Mouse (Mus musculus) forebrain, postnatal 0 days (tissue): ENCODE results near the gene Tex52. TPM values are rescaled to one million over a fixed set of nuclear protein-coding genes. Genes with fewer than 3 reads are reported as not detected.

ENCODE experiments used
- ATAC-seq: fragments of 200-750 bp; cut with Nextera tagmentation; 2 replicates; pipeline ENCODE4 v1.8.0; 2017; ENCODE audit warnings: mild to moderate bottlenecking, moderate library complexity
- DNase-seq: peaks from one replicate; pipeline ENCODE4 v3.0.0-alpha.2; 2015
- H3K27ac ChIP-seq: fragments of 300-500 bp; sonication (generic); 2 replicates; pipeline ENCODE4 v1.5.1; 2014; ENCODE audit warnings: low read depth, mild to moderate bottlenecking, antibody characterized with exemption, low read length, moderate library complexity, mixed read lengths
- H3K27me3 ChIP-seq: fragments of 300-500 bp; sonication (generic); 2 replicates; pipeline ENCODE4 v1.6.1; 2014; ENCODE audit warnings: mild to moderate bottlenecking, low read length, mixed read lengths; ENCODE audit not compliant: insufficient read depth
- H3K36me3 ChIP-seq: fragments of 300-500 bp; sonication (generic); 2 replicates; pipeline ENCODE4 v1.6.1; 2014; ENCODE audit warnings: mild to moderate bottlenecking, moderate library complexity; ENCODE audit not compliant: insufficient read depth
- H3K4me1 ChIP-seq: fragments of 300-500 bp; sonication (generic); 2 replicates; pipeline ENCODE4 v1.6.1; 2014; ENCODE audit warnings: antibody characterized with exemption; ENCODE audit not compliant: insufficient read depth
- H3K4me2 ChIP-seq: fragments of 300-500 bp; sonication (generic); 2 replicates; pipeline ENCODE4 v1.6.1; 2014; ENCODE audit warnings: low read depth, mild to moderate bottlenecking, moderate library complexity
- H3K4me3 ChIP-seq: fragments of 300-500 bp; sonication (generic); 2 replicates; pipeline ENCODE4 v1.5.1; 2014; ENCODE audit warnings: low read depth, low read length, mixed read lengths
- H3K9ac ChIP-seq: fragments of 300-500 bp; sonication (generic); 2 replicates; pipeline ENCODE4 v1.6.1; 2014; ENCODE audit warnings: mild to moderate bottlenecking
- H3K9me3 ChIP-seq: fragments of 300-500 bp; sonication (generic); 2 replicates; pipeline ENCODE4 v1.6.1; 2016; ENCODE audit warnings: low read length
- CTCF ChIP-seq: sonication (generic); IDR thresholded peaks from 2 replicates; pipeline ENCODE4 v1.5.1; 2016; ENCODE audit warnings: antibody characterized with exemption, control low read depth, low read depth
- WGBS: fragments of 180-500 bp; shearing (Covaris S2); extraction: QIAGEN DNeasy Blood & Tissue Kit; methylation state at CpG from one replicate; pipeline ENCODE4 v1.1.7; 2014; 5-methylcytosine and 5-hydroxymethylcytosine counted together
- polyA plus RNA-seq: library from polyadenylated mRNA; unstranded; fragments of >200 nt; fragmentation: Nextera tagmentation; extraction: Ambion mirVana; gene quantifications from 2 replicates; pipeline ENCODE4 v1.2.1, GENCODE M21; 2015
- total RNA-seq: library from RNA; depleted of rRNA; stranded (reverse); fragments of >200 nt; gene quantifications from 2 replicates; pipeline ENCODE4 v1.2.3, GENCODE M21; 2014

Gene Tex52
- total and polyA plus RNA-seq, 2 experiments from 2014 or later = 0.58 TPM; not detected in 1

DNA sequence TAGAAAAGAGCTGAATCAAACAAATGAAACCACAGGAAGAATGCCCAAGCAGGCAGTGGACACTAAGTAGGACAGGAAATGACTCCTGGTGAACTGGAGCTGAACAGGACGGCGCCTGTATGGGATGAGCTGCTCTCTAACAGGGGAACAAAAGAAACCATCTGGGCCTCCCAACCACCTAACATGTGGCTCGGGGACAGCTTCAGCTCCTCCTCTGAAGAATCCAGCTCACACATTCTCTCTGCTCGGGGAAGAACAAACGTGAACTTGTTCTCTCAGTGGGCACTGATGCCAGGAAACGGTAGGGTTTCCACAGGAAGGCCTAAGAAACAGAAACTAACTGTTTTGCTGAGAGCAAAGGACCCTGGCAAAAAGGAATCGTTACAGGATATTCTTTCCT is 25.5 kb upstream of the Tex52 start:
- 0 out of 2 replicates have a peak, but pooled peaks cover 4% of the 10 kb centered on the region for H3K4me1 ChIP-seq
- no peaks in the 10 kb centered on the region for H3K27me3 ChIP-seq
- no peak overlapping the region for H3K4me3 ChIP-seq
- ATAC-seq (peak; percentile 71), DNase-seq (no peak)
- H3K27ac ChIP-seq = no peak overlapping the region
- H3K9me3 ChIP-seq = no peaks in the 10 kb centered on the region
- TF ChIP-seq CTCF = no peak
- H3K4me2 ChIP-seq = no peak overlapping the region
- WGBS = 45% methylated on average over 7 of the region's 7 CpGs
- H3K36me3 ChIP-seq = no peaks in the 10 kb centered on the region
- H3K9ac ChIP-seq = no peak overlapping the region

- no peak for TF ChIP-seq CTCF
- H3K4me1 ChIP-seq = peaks cover 7% of the 10 kb centered on the region; the same call in 1 of the 2 replicates
These were observed 21.1 kb upstream of the Tex52 start for GRCm38 (mm10) chr6:128354140-128354539.

DNA sequence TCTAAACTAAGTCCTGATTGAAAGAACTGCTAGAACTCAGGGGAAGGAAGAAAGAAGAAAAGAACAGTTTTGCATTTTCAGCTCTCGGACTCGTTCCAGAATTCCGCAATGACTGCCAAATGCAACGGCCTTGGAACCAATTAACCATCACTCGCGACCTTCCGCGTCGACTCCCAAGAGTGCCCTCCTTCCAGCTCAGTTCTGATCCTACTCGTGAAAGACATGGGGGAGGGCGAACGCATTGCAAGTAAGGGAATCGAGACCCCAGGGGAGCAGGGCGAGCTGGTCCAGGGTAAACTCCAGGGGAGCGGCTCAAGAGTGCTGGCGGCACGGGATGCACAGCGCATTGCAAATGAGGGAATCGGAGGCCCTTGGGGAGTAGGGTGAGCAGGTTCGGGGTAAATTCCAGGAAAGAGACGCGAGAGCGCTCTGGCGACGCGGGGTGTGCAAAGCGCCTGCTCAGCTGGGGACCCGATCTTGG is 20.0 kb upstream of the Tex52 start:
- Histone ChIP-seq H3K9me3 (no peaks in the 10 kb centered on the region), H3K27me3 (no peaks in the 10 kb centered on the region), H3K27ac (peak overlapping the region; percentile 89), H3K4me3 (peak overlapping the region; percentile 73), H3K36me3 (peaks cover 10% of the 10 kb centered on the region), H3K4me1 (peaks cover 7% of the 10 kb centered on the region; the same call in 1 of the 2 replicates), H3K4me2 (peak overlapping the region; percentile 66), H3K9ac (peak overlapping the region; percentile 79)
- TF ChIP-seq CTCF = no peak
- peak; percentile 79 for ATAC-seq
- WGBS = under 1% methylated on average over 26 of the region's 28 CpGs
- DNase-seq = peak; percentile 79

More at GRCm38 (mm10) chr6:128354140-128354539, 21.1 kb upstream of the Tex52 start:
- no peaks in the 10 kb centered on the region for H3K27me3 ChIP-seq
- 0 out of 2 replicates have a peak overlapping the region, but pooled peaks have one; percentile 2 for H3K9ac ChIP-seq
- H3K4me2 ChIP-seq = no peak overlapping the region; the same call in 1 of the 2 replicates
- no peak overlapping the region for H3K4me3 ChIP-seq
- no peak for DNase-seq
- ATAC-seq = no peak
- no peak overlapping the region for H3K27ac ChIP-seq
- no peaks in the 10 kb centered on the region for H3K9me3 ChIP-seq
- peaks cover 10% of the 10 kb centered on the region for H3K36me3 ChIP-seq
- 25% methylated on average over 3 of the region's 3 CpGs for WGBS

DNA sequence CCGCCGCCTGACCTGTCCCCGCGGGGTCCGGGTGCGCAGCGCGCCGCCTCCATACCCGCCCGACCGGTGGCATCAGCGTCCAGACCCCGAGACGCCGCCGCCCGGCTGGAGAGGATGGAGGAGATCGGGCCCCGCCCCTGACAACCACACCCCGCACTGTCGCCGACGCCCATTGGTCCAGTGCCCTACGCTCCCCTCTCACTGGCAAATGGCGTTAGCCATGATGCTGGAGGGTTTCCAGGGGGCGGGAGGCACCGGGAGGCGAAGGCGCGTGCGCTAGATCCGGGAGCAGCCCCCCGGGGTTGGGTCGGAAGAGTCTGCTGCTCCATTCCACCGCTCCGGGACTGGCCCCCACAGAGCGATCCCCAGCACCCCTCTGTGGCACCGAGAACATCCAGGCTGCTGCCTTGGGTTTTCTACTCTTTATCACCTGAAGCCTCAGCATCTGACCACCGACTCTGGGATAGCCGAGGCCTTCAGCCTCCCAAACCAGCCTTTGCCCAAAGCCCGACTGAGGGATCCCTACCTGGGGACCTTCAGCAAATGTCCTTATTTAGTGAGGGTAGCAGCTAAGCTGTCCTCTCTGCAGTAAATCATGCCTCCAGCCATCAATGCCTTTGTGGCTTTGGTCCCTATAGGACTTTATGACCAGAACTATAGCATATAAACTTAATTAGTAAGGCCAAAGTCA is 19.4 kb upstream of the Tex52 start, which contains the start of gene Tulp3:
TSS of gene Tulp3 (minus strand) at position 126 of the 691 bp plus-strand sequence.
- Histone ChIP-seq H3K4me1 (peaks cover 8% of the 10 kb centered on the region), H3K27me3 (no peaks in the 10 kb centered on the region), H3K4me3 (peak within 1 kb of the TSS; percentile 73), H3K27ac (peak within 1 kb of the TSS; percentile 89), H3K4me2 (peak within 1 kb of the TSS; percentile 66), H3K9ac (peak within 1 kb of the TSS; percentile 79), H3K36me3 (peaks cover 10% of the 10 kb centered on the region), H3K9me3 (no peaks in the 10 kb centered on the region)
- DNase-seq (peak; percentile 99), ATAC-seq (peak; percentile 98)
- WGBS = 1% methylated on average over 37 of the region's 42 CpGs
- TF ChIP-seq CTCF = no peak

DNA sequence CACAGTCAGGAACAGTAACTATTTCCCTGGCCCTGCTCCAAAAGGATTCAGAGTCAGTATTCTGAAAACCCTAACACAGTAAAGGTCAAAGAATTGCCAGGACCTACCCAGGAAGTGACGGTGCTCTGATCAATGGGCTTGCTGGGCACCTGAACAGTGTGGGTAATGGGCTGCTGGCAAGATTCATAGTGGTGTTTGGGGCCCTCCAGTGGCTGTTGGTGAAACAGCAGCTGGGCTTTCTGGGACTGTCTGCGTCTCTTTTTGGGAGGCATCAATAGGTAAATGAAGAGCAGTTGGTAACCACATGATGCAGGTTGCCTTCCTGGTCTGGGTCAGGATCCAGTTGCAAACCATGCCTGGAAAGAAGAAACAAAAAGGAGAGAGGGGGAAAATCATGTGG is 16.3 kb upstream of the Tex52 start:
- TF ChIP-seq CTCF = peak; percentile 89
- no peak overlapping the region for H3K9ac ChIP-seq
- WGBS = 4% methylated on average over 2 of the region's 2 CpGs
- H3K4me3 ChIP-seq = no peak overlapping the region
- DNase-seq (peak; percentile 82), ATAC-seq (no peak)
- H3K4me2 ChIP-seq = no peak overlapping the region
- no peaks in the 10 kb centered on the region for H3K9me3 ChIP-seq
- peaks cover 19% of the 10 kb centered on the region for H3K4me1 ChIP-seq
- H3K27ac ChIP-seq = no peak overlapping the region
- no peaks in the 10 kb centered on the region for H3K27me3 ChIP-seq
- peaks cover 10% of the 10 kb centered on the region for H3K36me3 ChIP-seq

DNA sequence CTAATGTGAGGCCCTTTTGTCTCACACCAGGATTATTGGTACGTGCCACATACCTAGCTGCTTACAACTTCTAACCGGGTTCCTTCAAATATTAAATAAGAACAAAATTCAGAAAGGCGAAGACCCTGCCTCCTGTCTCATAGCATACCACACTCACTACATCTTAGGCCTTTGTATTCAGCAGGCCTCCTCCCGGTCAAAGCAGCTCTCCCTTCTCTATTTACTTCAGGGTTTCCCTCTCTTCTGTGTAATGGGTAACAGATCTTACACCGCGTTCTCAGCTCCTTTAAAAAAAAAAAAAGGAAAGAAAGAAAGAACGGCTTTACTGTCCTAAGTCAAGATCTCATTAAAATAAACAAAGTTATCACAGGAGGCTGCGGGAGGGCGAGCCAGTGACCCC is 13.4 kb upstream of the Tex52 start:
- 14% methylated on average over 9 of the region's 9 CpGs for WGBS
- H3K4me1 ChIP-seq = peaks cover 12% of the 10 kb centered on the region
- H3K36me3 ChIP-seq = peaks cover 10% of the 10 kb centered on the region
- H3K9ac ChIP-seq = peak overlapping the region; percentile 76
- H3K4me3 ChIP-seq = peak overlapping the region; percentile 78
- H3K9me3 ChIP-seq = no peaks in the 10 kb centered on the region
- H3K4me2 ChIP-seq = peak overlapping the region; percentile 100
- TF ChIP-seq CTCF = no peak
- peak overlapping the region; percentile 88; the same call in 1 of the 2 replicates for H3K27ac ChIP-seq
- H3K27me3 ChIP-seq = no peaks in the 10 kb centered on the region
- ATAC-seq (no peak), DNase-seq (no peak)

DNA sequence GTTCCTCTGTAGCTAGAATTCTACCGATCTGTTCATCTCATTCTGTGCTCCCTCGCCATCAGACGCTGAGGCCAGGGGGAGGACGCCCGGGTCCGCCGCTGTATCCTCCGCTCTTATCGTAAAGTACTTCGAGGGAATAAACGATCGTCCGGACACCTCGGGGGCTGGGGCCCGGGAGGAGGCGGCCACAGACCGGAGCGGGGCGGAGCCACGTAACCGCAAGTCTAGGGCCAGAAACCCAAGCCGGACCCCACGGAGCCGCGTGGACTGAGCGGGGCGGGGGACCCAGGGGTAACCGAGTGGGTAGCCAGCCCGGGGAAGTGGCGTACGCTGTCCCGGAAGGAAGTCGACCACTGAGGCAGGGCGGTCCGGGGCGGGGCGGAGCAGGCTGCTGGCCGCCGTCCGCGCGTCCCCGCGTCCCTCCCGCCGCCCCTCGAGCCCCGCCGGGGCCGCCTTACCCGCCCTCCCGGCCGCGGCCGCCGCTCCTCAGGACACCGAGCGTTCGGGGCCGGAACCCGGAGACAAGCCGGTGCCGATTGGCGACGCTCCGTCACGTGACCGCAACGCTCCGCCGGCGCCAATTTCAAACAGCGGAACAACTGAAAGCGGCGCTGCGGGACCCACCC is 12.8 kb upstream of the Tex52 start, which contains the start of the genes Rhno1 and Foxm1:
TSS of gene Rhno1 (minus strand) at position 531 of the 626 bp plus-strand sequence.
TSS of gene Foxm1 (plus strand) at position 587 of the 626 bp plus-strand sequence.
- Histone ChIP-seq H3K9me3 (no peaks in the 10 kb centered on the region), H3K4me2 (peak within 1 kb of the TSS; percentile 100), H3K27me3 (no peaks in the 10 kb centered on the region), H3K9ac (peak within 1 kb of the TSS; percentile 76), H3K27ac (peak within 1 kb of the TSS; percentile 88), H3K36me3 (peaks cover 9% of the 10 kb centered on the region), H3K4me3 (peak within 1 kb of the TSS; percentile 78), H3K4me1 (peaks cover 12% of the 10 kb centered on the region)
- DNase-seq = peak; percentile 89
- WGBS = 1% methylated on average over 57 of the region's 76 CpGs
- ATAC-seq = peak; percentile 87
- no peak for TF ChIP-seq CTCF
